Mouse (Mus musculus): ENCODE measurements around the gene Gm17509. TPM values are rescaled to one million over a fixed set of nuclear protein-coding genes. Genes with fewer than 3 reads are reported as not detected.

Gene Gm17509
- polyA plus RNA-seq (2012; rRNA removed), result 0.04 TPM in 1 of 2 replicates, not detected in the other

DNA sequence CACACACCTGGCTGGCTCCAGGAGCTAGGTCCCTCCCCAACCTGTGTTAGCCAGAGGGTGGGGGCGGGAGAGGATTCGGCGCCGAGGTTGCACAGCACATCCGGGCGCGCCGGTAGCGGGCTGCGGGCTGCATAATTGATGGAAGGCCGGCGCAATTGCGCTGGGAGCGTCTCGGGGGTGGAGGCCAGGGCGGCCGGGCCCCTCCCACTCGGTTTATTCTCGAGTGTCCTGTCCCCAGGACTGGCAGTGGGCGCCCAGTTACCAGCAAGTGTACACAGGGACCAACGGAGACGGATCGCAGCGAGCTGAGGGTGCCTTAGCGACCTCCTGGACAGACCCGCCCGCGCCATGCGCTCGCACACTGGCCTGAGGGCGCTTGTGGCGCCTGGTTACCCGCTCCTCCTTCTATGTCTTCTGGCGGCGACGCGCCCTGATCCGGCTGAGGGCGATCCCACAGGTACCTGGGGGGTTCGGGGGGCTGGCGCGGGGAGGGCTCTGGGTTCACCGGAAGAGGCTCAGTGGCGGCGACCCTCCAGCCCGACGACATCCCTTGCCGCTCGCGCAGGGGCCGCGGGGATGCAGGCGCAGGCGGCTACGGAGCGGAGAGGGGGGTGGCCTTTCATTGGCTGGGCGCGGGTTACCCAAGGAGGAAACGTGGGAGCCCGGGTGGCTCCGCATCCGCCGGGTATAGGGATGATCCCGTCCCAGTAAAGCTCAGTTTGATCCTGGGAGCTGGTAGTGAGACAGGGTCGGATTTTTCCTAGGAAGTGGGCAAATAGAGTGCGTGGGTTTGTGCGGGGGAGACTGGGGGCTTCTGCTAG, at the start of gene Gm17509:
TSS of gene Gm17509 (minus strand) at position 575 of the 821 bp plus-strand sequence.
- DNase-seq, result peak; percentile 38
- no peaks in the 10 kb centered on the region for H3K4me1 ChIP-seq (ENCODE audit: control insufficient read depth, insufficient read depth, low read length)
- TF ChIP-seq CTCF (conservative IDR thresholded peaks at IDR 0.05; ENCODE audit: insufficient read depth, insufficient read length, low read depth, low read length), result no peak
- TF ChIP-seq POLR2A (IDR thresholded peaks at IDR 0.05; ENCODE audit: low read depth, low read length), result no peak
- H3K4me3 ChIP-seq (ENCODE audit: insufficient read depth, low read depth, low read length), result peak within 1 kb of the TSS; percentile 54
- WGBS, result under 1% methylated on average over 67 of the region's 67 CpGs
- 0 out of 2 replicates have a peak, but pooled peaks cover 2% of the 10 kb centered on the region for H3K27me3 ChIP-seq (replicated peaks; ENCODE audit: control insufficient read depth, insufficient read depth, low read length)
- H3K27ac ChIP-seq (ENCODE audit: insufficient read depth, low read depth, low read length), result no peak within 1 kb of the TSS
- H3K36me3 ChIP-seq (ENCODE audit: control insufficient read depth, insufficient read depth, low read length), result no peaks in the 10 kb centered on the region

DNA sequence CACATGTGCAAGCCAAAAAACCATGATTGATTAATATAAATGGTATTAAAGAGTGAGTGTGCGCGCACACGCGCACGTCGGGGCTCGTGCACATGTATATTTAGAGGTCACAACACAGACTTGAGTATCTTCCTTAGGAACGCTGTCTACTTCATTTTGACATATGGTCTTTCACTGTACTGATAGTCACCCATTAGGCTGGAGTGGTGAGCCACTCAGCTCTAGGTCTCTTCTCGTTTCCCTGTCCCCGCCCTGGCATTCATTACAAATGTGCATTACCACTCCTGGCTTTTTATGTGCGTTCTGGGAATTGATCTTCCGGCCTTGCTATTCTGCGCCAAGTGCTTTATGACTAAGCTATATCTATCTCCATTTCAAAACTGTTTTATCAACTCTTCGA, 47.1 kb upstream of the Gm17509 start:
- no peaks in the 10 kb centered on the region for H3K27me3 ChIP-seq (replicated peaks; ENCODE audit: control insufficient read depth, insufficient read depth, low read length)
- no peak for DNase-seq
- 91% methylated on average over 14 of the region's 14 CpGs for WGBS
- no peaks in the 10 kb centered on the region for H3K36me3 ChIP-seq (ENCODE audit: control insufficient read depth, insufficient read depth, low read length)
- no peak overlapping the region for H3K27ac ChIP-seq (ENCODE audit: insufficient read depth, low read depth, low read length)
- TF ChIP-seq CTCF (conservative IDR thresholded peaks at IDR 0.05; ENCODE audit: insufficient read depth, insufficient read length, low read depth, low read length), result no peak
- no peak for TF ChIP-seq POLR2A (IDR thresholded peaks at IDR 0.05; ENCODE audit: low read depth, low read length)
- H3K4me1 ChIP-seq (ENCODE audit: control insufficient read depth, insufficient read depth, low read length), result no peaks in the 10 kb centered on the region
- no peak overlapping the region for H3K4me3 ChIP-seq (ENCODE audit: insufficient read depth, low read depth, low read length)

DNA sequence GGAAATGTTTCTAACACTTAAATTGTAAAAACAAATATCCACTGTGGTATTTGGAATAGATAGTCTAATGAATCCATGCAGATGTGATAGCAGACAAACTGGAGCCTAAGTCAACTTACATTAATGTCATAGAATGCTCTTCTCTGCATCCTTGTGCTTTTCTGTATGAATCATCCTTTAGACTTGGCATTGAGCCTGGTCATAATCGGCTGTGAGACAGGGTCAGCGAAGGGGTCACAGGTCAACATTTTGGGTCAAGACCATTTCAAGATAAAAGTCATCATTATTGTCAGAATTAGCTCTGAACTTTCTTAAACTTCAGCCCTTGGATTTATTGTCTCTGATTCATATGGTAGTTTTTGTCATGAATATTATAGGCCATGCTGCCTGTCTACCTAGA, 45.3 kb upstream of the Gm17509 start:
- no peak for DNase-seq
- WGBS, result 60% methylated on average over 2 of the region's 2 CpGs
- no peaks in the 10 kb centered on the region for H3K4me1 ChIP-seq (ENCODE audit: control insufficient read depth, insufficient read depth, low read length)
- H3K27me3 ChIP-seq (replicated peaks; ENCODE audit: control insufficient read depth, insufficient read depth, low read length), result no peaks in the 10 kb centered on the region
- H3K27ac ChIP-seq (ENCODE audit: insufficient read depth, low read depth, low read length), result no peak overlapping the region
- H3K4me3 ChIP-seq (ENCODE audit: insufficient read depth, low read depth, low read length), result no peak overlapping the region
- H3K36me3 ChIP-seq (ENCODE audit: control insufficient read depth, insufficient read depth, low read length), result no peaks in the 10 kb centered on the region
- TF ChIP-seq POLR2A (IDR thresholded peaks at IDR 0.05; ENCODE audit: low read depth, low read length) (no peak), CTCF (conservative IDR thresholded peaks at IDR 0.05; ENCODE audit: insufficient read depth, insufficient read length, low read depth, low read length) (no peak)

GRCm38 (mm10) chr13:117260704-117261103, 39.8 kb upstream of the Gm17509 start:
- Histone ChIP-seq H3K4me3 (ENCODE audit: insufficient read depth, low read depth, low read length) (no peak overlapping the region), H3K27me3 (replicated peaks; ENCODE audit: control insufficient read depth, insufficient read depth, low read length) (no peaks in the 10 kb centered on the region), H3K4me1 (ENCODE audit: control insufficient read depth, insufficient read depth, low read length) (no peaks in the 10 kb centered on the region), H3K27ac (ENCODE audit: insufficient read depth, low read depth, low read length) (no peak overlapping the region), H3K36me3 (ENCODE audit: control insufficient read depth, insufficient read depth, low read length) (no peaks in the 10 kb centered on the region)
- 84% methylated on average over 4 of the region's 4 CpGs for WGBS
- DNase-seq, result no peak
- TF ChIP-seq POLR2A (IDR thresholded peaks at IDR 0.05; ENCODE audit: low read depth, low read length) (no peak), CTCF (conservative IDR thresholded peaks at IDR 0.05; ENCODE audit: insufficient read depth, insufficient read length, low read depth, low read length) (no peak)

DNA sequence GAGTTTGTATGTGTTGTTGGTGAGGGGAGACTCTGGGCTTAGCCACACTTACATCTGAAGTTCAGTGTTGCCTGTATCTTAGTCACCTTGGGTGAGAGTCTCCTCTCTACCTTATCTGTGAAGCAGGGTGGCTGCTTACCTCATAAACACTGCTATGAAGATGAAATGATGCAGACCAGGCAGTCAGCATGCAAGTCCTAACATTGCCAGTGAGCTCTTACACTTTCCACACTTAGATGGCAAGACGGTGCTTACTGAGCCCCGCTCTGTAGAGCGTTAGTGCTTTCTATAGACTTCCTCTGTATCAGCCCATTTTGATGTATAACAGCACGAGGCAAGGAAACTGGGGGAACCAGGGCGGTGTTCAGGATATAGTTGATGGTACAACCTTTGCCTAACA, 21.7 kb upstream of the Gm17509 start:
- WGBS, result 80% methylated on average over 5 of the region's 5 CpGs
- H3K36me3 ChIP-seq (ENCODE audit: control insufficient read depth, insufficient read depth, low read length), result no peaks in the 10 kb centered on the region
- H3K27me3 ChIP-seq (replicated peaks; ENCODE audit: control insufficient read depth, insufficient read depth, low read length), result no peaks in the 10 kb centered on the region
- no peak overlapping the region for H3K4me3 ChIP-seq (ENCODE audit: insufficient read depth, low read depth, low read length)
- H3K27ac ChIP-seq (ENCODE audit: insufficient read depth, low read depth, low read length), result no peak overlapping the region
- H3K4me1 ChIP-seq (ENCODE audit: control insufficient read depth, insufficient read depth, low read length), result no peaks in the 10 kb centered on the region
- TF ChIP-seq POLR2A (IDR thresholded peaks at IDR 0.05; ENCODE audit: low read depth, low read length) (no peak), CTCF (conservative IDR thresholded peaks at IDR 0.05; ENCODE audit: insufficient read depth, insufficient read length, low read depth, low read length) (no peak)
- DNase-seq, result no peak

DNA sequence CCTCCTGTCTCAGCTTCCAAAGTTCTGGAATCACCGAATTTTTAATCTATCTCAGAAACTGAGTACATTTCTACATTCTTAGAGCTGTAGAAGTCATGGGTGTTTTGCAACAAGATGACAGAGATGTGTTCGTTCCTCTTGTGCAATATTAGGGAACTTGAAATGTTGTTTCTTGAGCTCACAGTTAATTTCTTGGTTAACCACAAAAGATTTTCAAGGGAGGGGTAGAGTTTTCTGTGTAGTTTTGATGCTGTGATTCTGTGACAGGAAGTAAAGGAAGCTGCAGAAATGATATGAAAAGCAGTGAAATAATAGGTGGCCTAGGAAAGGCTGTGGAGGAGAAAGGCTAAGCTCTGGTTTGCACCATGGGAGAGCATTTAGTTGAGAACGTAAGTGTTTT, 21.2 kb upstream of the Gm17509 start:
- no peaks in the 10 kb centered on the region for H3K36me3 ChIP-seq (ENCODE audit: control insufficient read depth, insufficient read depth, low read length)
- DNase-seq, result no peak
- no peaks in the 10 kb centered on the region for H3K4me1 ChIP-seq (ENCODE audit: control insufficient read depth, insufficient read depth, low read length)
- 82% methylated on average over 3 of the region's 3 CpGs for WGBS
- no peak for TF ChIP-seq POLR2A (IDR thresholded peaks at IDR 0.05; ENCODE audit: low read depth, low read length)
- TF ChIP-seq CTCF (conservative IDR thresholded peaks at IDR 0.05; ENCODE audit: insufficient read depth, insufficient read length, low read depth, low read length), result no peak
- H3K4me3 ChIP-seq (ENCODE audit: insufficient read depth, low read depth, low read length), result no peak overlapping the region
- H3K27ac ChIP-seq (ENCODE audit: insufficient read depth, low read depth, low read length), result no peak overlapping the region
- no peaks in the 10 kb centered on the region for H3K27me3 ChIP-seq (replicated peaks; ENCODE audit: control insufficient read depth, insufficient read depth, low read length)

- no peaks in the 10 kb centered on the region for H3K27me3 ChIP-seq (replicated peaks; ENCODE audit: control insufficient read depth, insufficient read depth, low read length)
- no peak for TF ChIP-seq POLR2A (IDR thresholded peaks at IDR 0.05; ENCODE audit: low read depth, low read length)
- TF ChIP-seq CTCF (conservative IDR thresholded peaks at IDR 0.05; ENCODE audit: insufficient read depth, insufficient read length, low read depth, low read length), result no peak
- H3K4me3 ChIP-seq (ENCODE audit: insufficient read depth, low read depth, low read length), result no peak overlapping the region
- H3K27ac ChIP-seq (ENCODE audit: insufficient read depth, low read depth, low read length), result no peak overlapping the region
- 87% methylated on average over 4 of the region's 4 CpGs for WGBS
- H3K4me1 ChIP-seq (ENCODE audit: control insufficient read depth, insufficient read depth, low read length), result no peaks in the 10 kb centered on the region
- DNase-seq, result no peak
- H3K36me3 ChIP-seq (ENCODE audit: control insufficient read depth, insufficient read depth, low read length), result no peaks in the 10 kb centered on the region
Measured at GRCm38 (mm10) chr13:117237111-117237510, 16.2 kb upstream of the Gm17509 start.

Data from kidney, adult 2 months (tissue).